Mouse (Mus musculus) C2C12 (cell line): ENCODE measurements at regions not wholly inside any gene's neighbourhood (a gene's known extent, or its start where the extent isn't known, plus 50 kb on each side); places are given as distances from the start of the nearest gene placed in this dataset.

Experiments used
- H3K27me3 ChIP-seq: one replicate; pipeline ENCODE4 v1.6.1; 2011; ENCODE audit not compliant: control insufficient read depth, insufficient read depth, insufficient read length
- H3K36me3 ChIP-seq: one replicate; pipeline ENCODE4 v1.6.1; 2011; ENCODE audit not compliant: control insufficient read depth, insufficient read depth
- H3K4me3 ChIP-seq: one replicate; pipeline ENCODE4 v1.5.1; 2011; ENCODE audit warnings: mild to moderate bottlenecking, control low read depth; ENCODE audit not compliant: poor library complexity, insufficient read depth, severe bottlenecking
- H3K79me2 ChIP-seq: one replicate; pipeline ENCODE4 v1.6.1; 2011; ENCODE audit not compliant: control insufficient read depth, insufficient read depth
- H3K79me3 ChIP-seq: one replicate; pipeline ENCODE4 v1.6.1; 2011; ENCODE audit warnings: low read depth, control low read depth
- H3ac ChIP-seq: one replicate; pipeline ENCODE3; 2011; ENCODE audit warnings: low read depth; ENCODE audit not compliant: control insufficient read depth, insufficient read length
- CEBPB ChIP-seq: IDR thresholded peaks from one replicate; pipeline ENCODE4 v1.6.1; 2011; ENCODE audit warnings: low read depth, mild to moderate bottlenecking, control low read depth, moderate library complexity
- CTCF ChIP-seq: IDR thresholded peaks from one replicate; pipeline ENCODE4 v1.5.1; 2011; ENCODE audit not compliant: control insufficient read depth, insufficient read depth, insufficient read length
- FOSL1 ChIP-seq: IDR thresholded peaks from one replicate; pipeline ENCODE4 v1.8.0; 2011; ENCODE audit warnings: mild to moderate bottlenecking, low read length; ENCODE audit not compliant: poor library complexity, insufficient read depth, severe bottlenecking
- MAX ChIP-seq: IDR thresholded peaks from one replicate; pipeline ENCODE4 v1.6.1; 2011; ENCODE audit warnings: mild to moderate bottlenecking, control low read depth
- MYOD1 ChIP-seq: IDR thresholded peaks from one replicate; pipeline ENCODE4 v1.6.1; 2011; ENCODE audit warnings: low read depth; ENCODE audit not compliant: control insufficient read depth, insufficient read length
- MYOG ChIP-seq: IDR thresholded peaks from one replicate; pipeline ENCODE4 v1.6.1; 2011; ENCODE audit not compliant: control insufficient read depth, insufficient read length; ENCODE audit errors: extremely low read depth
- USF1 ChIP-seq: IDR thresholded peaks from one replicate; pipeline ENCODE4 v1.6.1; 2011; ENCODE audit warnings: low read depth, mild to moderate bottlenecking, control low read depth, moderate library complexity

GRCm38 (mm10) chrX:77451977-77452675, 58.7 kb upstream of the Tbl1x start:
- no peaks in the 10 kb centered on the region for H3K79me2 ChIP-seq
- H3K79me3 ChIP-seq, result no peaks in the 10 kb centered on the region
- no peak overlapping the region for H3ac ChIP-seq
- H3K27me3 ChIP-seq, result no peaks in the 10 kb centered on the region
- no peak overlapping the region for H3K4me3 ChIP-seq
- TF ChIP-seq CTCF (no peak), MYOD1 (no peak), MAX (no peak), FOSL1 (no peak), USF1 (no peak), MYOG (no peak), CEBPB (no peak)
- no peaks in the 10 kb centered on the region for H3K36me3 ChIP-seq
